Mouse (Mus musculus) forebrain, embryonic 16.5 days (tissue): ENCODE results near the gene Fzd5. TPM values are rescaled to one million over a fixed set of nuclear protein-coding genes. Genes with fewer than 3 reads are reported as not detected.

Source experiments
- ATAC-seq: fragments of 200-750 bp; cut with Nextera tagmentation; 2 replicates; pipeline ENCODE4 v1.8.0; 2017; ENCODE audit warnings: mild to moderate bottlenecking, moderate library complexity
- H3K27ac ChIP-seq: fragments of 300-500 bp; sonication (generic); 2 replicates; pipeline ENCODE4 v1.5.1; 2014; ENCODE audit warnings: low read length, control low read depth
- H3K27me3 ChIP-seq: fragments of 300-500 bp; sonication (generic); replicated peaks from 2 replicates; pipeline ENCODE4 v1.6.1; 2014; ENCODE audit warnings: low read length; ENCODE audit not compliant: control insufficient read depth, insufficient read depth
- H3K36me3 ChIP-seq: fragments of 300-500 bp; sonication (generic); 2 replicates; pipeline ENCODE4 v1.6.1; 2014; ENCODE audit not compliant: control insufficient read depth, insufficient read depth
- H3K4me1 ChIP-seq: fragments of 300-500 bp; sonication (generic); replicated peaks from 2 replicates; pipeline ENCODE4 v1.6.1; 2014; ENCODE audit warnings: low read length; ENCODE audit not compliant: control insufficient read depth, insufficient read depth
- H3K4me2 ChIP-seq: fragments of 300-500 bp; sonication (generic); 2 replicates; pipeline ENCODE4 v1.6.1; 2014; ENCODE audit warnings: mild to moderate bottlenecking, low read length, control low read depth
- H3K4me3 ChIP-seq: fragments of 300-500 bp; sonication (generic); replicated peaks from 2 replicates; pipeline ENCODE4 v1.5.1; 2014; ENCODE audit warnings: mild to moderate bottlenecking, low read length, control low read depth
- H3K9ac ChIP-seq: fragments of 300-500 bp; sonication (generic); replicated peaks from 2 replicates; pipeline ENCODE4 v1.6.1; 2014; ENCODE audit warnings: low read depth, low read length, control low read depth
- H3K9me3 ChIP-seq: fragments of 300-500 bp; sonication (generic); 2 replicates; pipeline ENCODE4 v1.6.1; 2016; ENCODE audit warnings: low read length; ENCODE audit not compliant: control insufficient read depth
- WGBS: fragments of 180-500 bp; shearing (Covaris S2); extraction: QIAGEN DNeasy Blood & Tissue Kit; methylation state at CpG from one replicate; pipeline ENCODE4 v1.1.7; 2014; 5-methylcytosine and 5-hydroxymethylcytosine counted together
- polyA plus RNA-seq: library from polyadenylated mRNA; unstranded; fragments of >200 nt; fragmentation: Nextera tagmentation; extraction: Ambion mirVana; gene quantifications from 2 replicates; pipeline ENCODE4 v1.2.1, GENCODE M21; 2015

The Fzd5 gene
- polyA plus RNA-seq, 1 experiment from 2014 or later: 0.61 TPM

DNA sequence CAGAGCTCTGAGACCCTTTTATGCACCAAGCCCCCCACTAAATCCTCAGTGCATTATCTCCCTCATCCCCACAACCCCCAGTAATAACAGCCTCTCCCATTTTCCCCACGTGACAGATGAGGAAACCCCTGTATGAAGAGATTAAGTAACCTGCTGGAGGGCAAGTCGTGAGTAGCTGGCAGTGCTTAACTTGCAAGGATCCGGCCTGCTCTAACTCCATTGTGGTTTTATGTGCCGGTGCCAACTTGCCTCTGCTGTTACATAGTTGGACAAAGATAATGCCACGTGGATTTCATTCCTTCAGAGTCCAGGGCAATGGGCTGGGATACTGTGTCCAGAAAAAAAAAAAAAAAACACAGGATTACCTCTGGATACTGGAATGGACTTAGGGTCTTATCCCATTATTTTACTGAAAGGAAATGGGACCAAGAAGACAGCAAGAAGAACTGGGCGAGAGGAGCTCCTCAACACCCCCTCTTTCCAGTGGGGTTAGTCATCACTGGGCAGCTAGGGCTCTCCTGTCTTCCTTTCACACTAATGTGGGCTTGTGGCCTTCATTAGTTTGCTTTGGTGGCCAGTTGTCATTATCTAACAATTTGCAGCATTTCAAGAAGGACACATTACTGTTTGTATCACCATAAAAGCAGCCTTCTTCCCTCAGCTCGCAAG lies 18.6 kb upstream of the Fzd5 start:
- Histone ChIP-seq H3K27me3 (0 out of 2 replicates have a peak, but pooled peaks cover 2% of the 10 kb centered on the region), H3K4me1 (no peaks in the 10 kb centered on the region), H3K36me3 (no peaks in the 10 kb centered on the region), H3K4me3 (no peak overlapping the region), H3K4me2 (no peak overlapping the region), H3K9ac (no peak overlapping the region), H3K9me3 (no peaks in the 10 kb centered on the region), H3K27ac (no peak overlapping the region)
- WGBS: 53% methylated on average over 7 of the region's 7 CpGs
- ATAC-seq: no peak

DNA sequence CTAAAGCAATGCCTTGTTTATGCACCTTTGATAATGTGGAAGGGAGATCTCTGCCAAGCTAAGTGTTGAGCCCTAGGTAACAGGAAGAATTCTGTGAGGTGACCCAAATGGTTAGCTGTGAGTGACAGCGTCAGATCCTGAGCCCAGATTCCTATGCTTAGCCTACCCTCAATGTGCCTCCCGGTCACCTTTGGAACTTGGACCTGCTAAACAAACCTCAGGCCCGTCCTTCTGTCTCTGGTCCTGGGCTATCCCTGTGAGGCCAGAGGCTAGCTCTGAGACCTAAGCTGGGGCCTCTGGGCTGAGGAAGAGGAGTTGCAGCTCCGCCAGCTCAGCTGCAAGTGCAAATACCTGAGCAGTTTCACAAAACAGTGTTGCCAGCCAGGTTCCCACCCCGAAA lies 17.1 kb upstream of the Fzd5 start:
- WGBS: 94% methylated on average over 5 of the region's 5 CpGs
- Histone ChIP-seq H3K27ac (no peak overlapping the region), H3K4me3 (no peak overlapping the region), H3K4me2 (no peak overlapping the region), H3K4me1 (no peaks in the 10 kb centered on the region), H3K9me3 (no peaks in the 10 kb centered on the region), H3K27me3 (0 out of 2 replicates have a peak, but pooled peaks cover 2% of the 10 kb centered on the region), H3K9ac (no peak overlapping the region), H3K36me3 (no peaks in the 10 kb centered on the region)
- ATAC-seq: no peak

DNA sequence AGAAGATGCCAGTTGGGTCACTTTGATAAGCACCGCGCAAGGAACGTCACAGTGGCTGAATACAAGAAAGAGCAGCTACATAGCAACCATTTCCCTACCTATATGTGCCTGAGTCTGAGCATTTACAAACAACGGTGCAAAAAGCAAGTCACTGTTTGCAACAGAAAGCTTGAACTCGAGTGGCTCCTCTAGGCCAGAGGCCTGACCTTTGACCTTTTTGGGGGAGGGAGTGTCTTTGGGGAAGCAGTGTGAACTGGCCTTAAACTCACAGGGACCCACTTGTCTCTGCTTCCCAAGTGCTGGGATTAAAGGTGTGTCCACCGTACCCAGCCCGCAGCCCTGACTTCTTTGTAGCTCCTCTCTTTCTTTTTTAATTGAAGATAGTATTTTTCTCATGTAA lies 16.1 kb upstream of the Fzd5 start:
- no peak overlapping the region for H3K9ac ChIP-seq
- H3K4me1 ChIP-seq: no peaks in the 10 kb centered on the region
- no peak overlapping the region for H3K4me2 ChIP-seq
- H3K36me3 ChIP-seq: no peaks in the 10 kb centered on the region
- no peak overlapping the region for H3K4me3 ChIP-seq
- 77% methylated on average over 7 of the region's 7 CpGs for WGBS
- H3K27ac ChIP-seq: no peak overlapping the region
- no peak for ATAC-seq
- H3K9me3 ChIP-seq: no peaks in the 10 kb centered on the region
- H3K27me3 ChIP-seq: 0 out of 2 replicates have a peak, but pooled peaks cover 2% of the 10 kb centered on the region

DNA sequence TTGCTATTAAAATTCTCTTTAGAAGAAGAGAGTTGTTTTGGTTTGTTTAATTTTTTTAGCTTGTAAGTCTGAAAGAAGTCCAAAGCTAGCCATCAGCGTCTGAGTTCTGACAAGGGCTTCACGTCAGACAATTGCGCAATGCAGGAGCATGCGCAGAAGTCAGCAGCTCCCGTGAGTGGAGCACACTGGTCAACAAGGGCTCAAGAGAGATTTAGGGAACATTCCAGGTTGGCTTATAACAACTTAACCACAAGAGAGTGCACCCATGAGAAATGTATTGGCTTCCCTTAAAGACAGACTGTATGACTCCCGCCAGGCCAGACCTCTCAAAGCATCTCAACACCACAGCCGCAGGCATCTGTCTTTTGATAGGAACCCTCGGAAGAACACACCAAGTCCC lies 15.6 kb upstream of the Fzd5 start:
- 89% methylated on average over 8 of the region's 8 CpGs for WGBS
- H3K27ac ChIP-seq: no peak overlapping the region
- no peak for ATAC-seq
- no peak overlapping the region for H3K4me2 ChIP-seq
- H3K36me3 ChIP-seq: no peaks in the 10 kb centered on the region
- H3K4me1 ChIP-seq: no peaks in the 10 kb centered on the region
- H3K4me3 ChIP-seq: no peak overlapping the region
- H3K9ac ChIP-seq: no peak overlapping the region
- H3K9me3 ChIP-seq: no peaks in the 10 kb centered on the region
- H3K27me3 ChIP-seq: 0 out of 2 replicates have a peak, but pooled peaks cover 2% of the 10 kb centered on the region

DNA sequence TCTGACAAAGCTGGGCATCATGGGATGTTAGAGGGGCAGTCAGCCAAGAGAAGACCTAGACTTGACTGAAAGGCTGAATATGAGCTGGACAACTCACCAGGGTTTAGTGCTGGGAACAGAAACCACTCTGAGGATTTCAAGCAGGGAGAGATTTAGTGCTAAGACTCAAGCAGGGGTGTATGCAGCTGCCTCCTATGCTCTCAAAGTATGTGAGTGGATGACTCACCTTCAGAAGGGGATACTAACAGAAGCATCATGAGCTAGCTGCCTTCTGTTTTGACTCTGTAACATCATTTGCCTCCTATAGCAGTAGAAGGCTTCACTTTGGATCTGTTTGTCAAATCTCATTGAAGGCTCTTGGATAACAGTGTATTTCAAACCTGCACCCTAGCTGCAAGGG lies 7.1 kb upstream of the Fzd5 start:
- H3K9me3 ChIP-seq: no peaks in the 10 kb centered on the region
- ATAC-seq: no peak
- no peaks in the 10 kb centered on the region for H3K36me3 ChIP-seq
- no peak overlapping the region for H3K9ac ChIP-seq
- 0 out of 2 replicates have a peak, but pooled peaks cover 2% of the 10 kb centered on the region for H3K27me3 ChIP-seq
- H3K27ac ChIP-seq: no peak overlapping the region
- H3K4me3 ChIP-seq: no peak overlapping the region
- H3K4me1 ChIP-seq: no peaks in the 10 kb centered on the region
- no peak overlapping the region for H3K4me2 ChIP-seq

DNA sequence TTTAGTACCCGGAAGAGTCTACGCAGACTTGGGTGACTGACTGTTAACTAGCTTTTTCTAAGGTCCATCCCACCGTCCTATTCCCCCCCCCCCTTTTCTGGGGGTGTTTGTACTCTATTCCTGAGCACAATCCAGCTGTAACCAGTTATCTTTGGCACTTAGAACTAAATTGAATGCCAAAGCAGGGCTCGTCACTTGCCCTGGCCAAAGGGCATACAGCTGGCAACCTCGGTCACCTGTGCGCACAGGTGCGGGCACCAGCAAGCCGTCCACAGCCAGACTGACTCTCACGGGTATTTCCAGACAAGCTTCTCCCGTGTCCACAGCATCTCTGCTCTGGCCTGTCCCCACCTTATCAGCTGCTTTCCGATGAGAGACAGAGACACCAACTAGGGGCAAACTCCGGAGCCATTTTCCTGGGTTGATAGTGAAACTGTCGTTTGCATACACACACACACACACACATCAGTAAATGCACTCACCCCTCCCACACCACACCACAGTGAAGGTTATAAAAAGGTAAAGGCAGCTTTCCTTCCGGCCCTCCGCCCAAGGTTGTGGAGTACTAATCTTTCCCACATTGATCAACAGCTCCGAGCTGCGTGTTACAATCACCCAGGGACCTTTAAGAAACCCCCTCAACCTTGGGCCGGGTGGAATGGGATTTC lies 5.3 kb upstream of the Fzd5 start:
- Histone ChIP-seq H3K4me2 (no peak overlapping the region), H3K9ac (no peak overlapping the region), H3K4me1 (peaks cover 10% of the 10 kb centered on the region), H3K27me3 (peaks cover 17% of the 10 kb centered on the region), H3K9me3 (no peaks in the 10 kb centered on the region), H3K4me3 (no peak overlapping the region), H3K36me3 (no peaks in the 10 kb centered on the region), H3K27ac (no peak overlapping the region)
- ATAC-seq: no peak
- 89% methylated on average over 18 of the region's 18 CpGs for whole genome bisulfite sequencing

DNA sequence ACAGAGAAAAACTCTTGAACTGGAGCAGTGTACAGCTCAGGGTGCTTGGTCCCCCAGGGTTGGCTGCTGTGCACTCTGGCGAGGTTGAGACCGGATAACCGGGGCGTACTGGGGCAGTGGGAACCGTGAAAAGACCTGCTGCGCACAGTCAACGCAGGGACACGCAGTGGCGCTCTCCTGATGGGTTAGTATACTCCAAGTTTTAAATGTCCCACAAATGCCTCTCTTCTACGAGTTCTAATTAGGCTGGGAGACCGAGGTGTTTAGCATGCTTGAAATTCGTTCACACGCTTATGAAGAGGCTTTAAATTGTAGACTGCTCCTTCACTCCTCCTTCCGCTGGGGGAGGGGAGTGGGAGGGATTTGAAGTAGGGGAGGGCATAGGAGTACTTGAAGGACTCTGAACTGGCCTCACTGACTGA lies 1.1 kb upstream of the Fzd5 start:
- peaks cover 43% of the 10 kb centered on the region for H3K27me3 ChIP-seq
- no peak for ATAC-seq
- peak overlapping the region; percentile 98 for H3K4me2 ChIP-seq
- H3K4me1 ChIP-seq: peaks cover 45% of the 10 kb centered on the region
- H3K4me3 ChIP-seq: peak overlapping the region; percentile 11; the same call in 1 of the 2 replicates
- H3K9me3 ChIP-seq: no peaks in the 10 kb centered on the region
- 0% methylated on average over 14 of the region's 14 CpGs for WGBS
- H3K9ac ChIP-seq: no peak overlapping the region
- no peak overlapping the region for H3K27ac ChIP-seq
- H3K36me3 ChIP-seq: no peaks in the 10 kb centered on the region

DNA sequence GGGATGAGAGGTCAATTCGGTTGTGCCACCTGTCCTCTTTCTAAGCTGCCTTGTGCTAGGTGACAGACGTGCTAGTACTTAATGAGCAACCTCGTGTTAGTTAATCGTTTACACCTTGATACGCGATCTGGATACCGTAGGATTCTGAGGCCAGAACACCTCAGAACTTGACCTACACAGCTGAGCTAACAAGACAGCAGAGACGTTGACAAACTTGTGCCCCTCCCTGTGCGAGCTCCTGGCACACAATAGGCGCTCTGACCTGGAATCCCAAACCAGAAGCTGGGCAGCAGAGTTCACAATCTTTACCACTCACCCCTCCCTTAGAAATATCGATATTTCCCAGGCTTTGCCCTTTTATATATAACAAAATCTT lies 617 bp upstream of the Fzd5 start:
- Histone ChIP-seq H3K9ac (no peak overlapping the region), H3K36me3 (no peaks in the 10 kb centered on the region), H3K27ac (no peak overlapping the region), H3K4me2 (peak overlapping the region; percentile 98), H3K27me3 (peaks cover 47% of the 10 kb centered on the region), H3K4me1 (peaks cover 45% of the 10 kb centered on the region), H3K9me3 (no peaks in the 10 kb centered on the region), H3K4me3 (peak overlapping the region; percentile 66)
- no peak for ATAC-seq
- 0% methylated on average over 11 of the region's 11 CpGs for WGBS

DNA sequence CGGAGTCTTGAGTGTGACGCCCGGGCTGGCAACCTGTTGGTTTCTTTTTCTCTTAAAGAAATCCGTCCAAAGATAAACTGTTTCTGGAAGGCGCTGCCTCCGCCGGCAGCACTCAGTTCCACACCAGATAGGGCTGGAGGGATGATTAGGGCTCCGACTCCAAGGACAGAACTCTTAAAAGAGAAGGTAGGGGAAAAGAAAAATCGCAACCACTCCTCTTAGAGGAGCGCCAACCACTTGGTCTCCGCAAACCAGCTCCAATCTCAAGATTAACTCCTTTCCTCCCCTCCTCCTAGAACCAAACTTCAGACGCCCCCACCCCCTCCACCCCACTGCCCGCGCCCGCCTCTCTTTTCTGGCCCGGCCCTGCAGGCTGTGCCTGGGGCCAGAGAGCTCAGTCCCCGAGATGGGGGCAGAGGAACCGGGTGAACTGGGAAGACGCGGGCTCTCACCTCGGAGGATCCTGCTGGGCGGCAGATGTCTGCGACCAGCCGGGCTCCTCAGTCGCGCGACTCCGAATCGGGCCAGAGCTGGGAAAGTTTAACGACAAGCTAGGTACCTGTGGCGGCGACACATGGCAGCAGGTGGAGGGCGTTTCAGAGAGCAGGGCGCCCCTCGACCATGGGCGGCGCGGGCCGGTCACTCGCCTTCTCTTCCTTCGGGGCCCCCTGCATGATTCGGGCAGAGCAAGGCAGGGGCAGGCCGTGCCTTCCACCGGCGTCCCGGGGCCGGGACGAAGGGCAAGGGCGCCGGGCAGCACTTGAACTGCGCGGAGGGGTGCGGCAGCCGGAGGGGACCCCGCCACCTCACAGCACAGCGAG lies 660 bp downstream of the Fzd5 start:
- Histone ChIP-seq H3K36me3 (no peaks in the 10 kb centered on the region), H3K4me2 (peak overlapping the region; percentile 98), H3K27me3 (peaks cover 52% of the 10 kb centered on the region), H3K27ac (no peak overlapping the region), H3K4me3 (peak overlapping the region; percentile 66), H3K4me1 (peaks cover 48% of the 10 kb centered on the region), H3K9me3 (no peaks in the 10 kb centered on the region), H3K9ac (peak overlapping the region; percentile 57)
- peak; percentile 4 for ATAC-seq
- WGBS: under 1% methylated on average over 50 of the region's 56 CpGs
